Mouse (Mus musculus) forebrain, embryonic 12.5 days (tissue): ENCODE measurements around the gene Rps26. TPM values are rescaled to one million over a fixed set of nuclear protein-coding genes. Genes with fewer than 3 reads are reported as not detected.
"Not testable (repeated sequence)": the region's sequence is repeated elsewhere in the genome, so short reads cannot be mapped to it uniquely, and the experiment has no call there.

Source experiments
- ATAC-seq: fragments of 200-750 bp; cut with Nextera tagmentation; 2 replicates; pipeline ENCODE4 v1.8.0; 2017; ENCODE audit warnings: moderate TSS enrichment; ENCODE audit not compliant: low FRiP score
- H3K27ac ChIP-seq: fragments of 300-500 bp; sonication (generic); 2 replicates; pipeline ENCODE4 v1.5.1; 2016; ENCODE audit warnings: mild to moderate bottlenecking
- H3K27me3 ChIP-seq: fragments of 300-500 bp; sonication (generic); 2 replicates; pipeline ENCODE4 v1.6.1; 2016; ENCODE audit warnings: mild to moderate bottlenecking
- H3K36me3 ChIP-seq: fragments of 300-500 bp; sonication (generic); replicated peaks from 2 replicates; pipeline ENCODE4 v1.6.1; 2016; ENCODE audit warnings: mild to moderate bottlenecking
- H3K4me1 ChIP-seq: fragments of 300-500 bp; sonication (generic); 2 replicates; pipeline ENCODE4 v1.6.1; 2016
- H3K4me2 ChIP-seq: fragments of 300-500 bp; sonication (generic); 2 replicates; pipeline ENCODE4 v1.6.1; 2016; ENCODE audit warnings: mild to moderate bottlenecking, moderate library complexity
- H3K4me3 ChIP-seq: fragments of 300-500 bp; sonication (generic); replicated peaks from 2 replicates; pipeline ENCODE4 v1.5.1; 2016; ENCODE audit warnings: mild to moderate bottlenecking
- H3K9ac ChIP-seq: fragments of 300-500 bp; sonication (generic); 2 replicates; pipeline ENCODE4 v1.6.1; 2016; ENCODE audit warnings: mild to moderate bottlenecking
- H3K9me3 ChIP-seq: fragments of 300-500 bp; sonication (generic); 2 replicates; pipeline ENCODE4 v1.6.1; 2016
- WGBS: fragments of 180-500 bp; shearing (Covaris S2); methylation state at CpG from one replicate; pipeline ENCODE4 v1.1.7; 2016; 5-methylcytosine and 5-hydroxymethylcytosine counted together
- polyA plus RNA-seq: library from polyadenylated mRNA; unstranded; fragments of >200 nt; fragmentation: Nextera tagmentation; extraction: Ambion mirVana; gene quantifications from 2 replicates; pipeline ENCODE4 v1.2.1, GENCODE M21; 2016

Rps26 gene
- polyA plus RNA-seq, 1 experiment from 2014 or later, result 501 TPM

DNA sequence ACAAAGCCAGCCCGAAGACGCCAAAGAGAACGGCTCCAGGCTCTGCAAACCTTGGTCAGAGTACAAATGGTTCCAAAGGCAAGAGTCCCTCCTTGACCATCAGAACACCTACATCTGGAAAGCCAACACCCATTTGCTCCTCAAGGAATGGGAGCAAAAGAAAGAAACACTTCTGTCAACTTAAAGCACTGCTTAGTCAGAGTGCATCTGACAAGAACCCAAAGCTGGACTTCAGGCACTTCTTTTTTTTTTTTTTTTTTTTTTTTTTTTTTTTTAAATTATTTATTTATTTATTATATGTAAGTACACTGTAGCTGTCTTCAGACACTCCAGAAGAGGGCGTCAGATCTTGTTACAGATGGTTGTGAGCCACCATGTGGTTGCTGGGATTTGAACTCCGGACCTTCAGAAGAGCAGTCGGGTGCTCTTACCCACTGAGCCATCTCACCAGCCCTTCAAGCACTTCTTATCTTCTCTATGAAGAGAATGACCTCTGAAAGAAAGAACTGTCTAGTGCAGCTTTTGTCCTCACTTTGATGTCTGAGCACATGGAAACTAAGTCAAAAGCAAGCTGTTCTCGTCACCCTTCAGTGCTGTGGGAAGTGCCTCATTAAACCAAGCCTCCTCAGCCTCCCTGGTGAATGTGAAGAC, 10.6 kb downstream of the Rps26 start:
- H3K9ac ChIP-seq, H3K36me3 ChIP-seq, H3K9me3 ChIP-seq, H3K4me2 ChIP-seq, H3K4me3 ChIP-seq, ATAC-seq, H3K4me1 ChIP-seq, H3K27ac ChIP-seq, H3K27me3 ChIP-seq: not testable (repeated sequence)
- 87% methylated on average over 6 of the region's 7 CpGs for WGBS

DNA sequence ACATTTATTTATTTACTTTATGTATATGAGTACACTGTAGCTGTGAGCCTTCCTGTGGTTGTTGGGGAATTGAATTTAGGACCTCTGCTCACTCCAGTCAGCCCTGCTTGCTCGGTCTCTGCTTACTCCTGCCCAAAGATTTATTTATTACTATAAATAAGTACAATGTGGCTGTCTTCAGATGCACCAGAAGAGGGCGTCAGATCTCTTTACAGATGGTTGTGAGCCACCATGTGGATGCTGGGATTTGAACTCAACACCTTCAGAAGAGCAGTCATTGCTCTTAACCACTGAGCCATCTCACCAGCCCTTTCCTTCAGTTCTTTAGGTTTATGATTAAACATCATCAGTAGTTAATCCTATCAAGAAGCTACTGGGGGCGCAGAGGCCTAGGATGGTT, 11.6 kb downstream of the Rps26 start:
- Histone ChIP-seq H3K27ac (no peak overlapping the region), H3K9ac (no peak overlapping the region), H3K4me3 (no peak overlapping the region), H3K4me1 (no peaks in the 10 kb centered on the region), H3K9me3 (no peaks in the 10 kb centered on the region), H3K27me3 (no peaks in the 10 kb centered on the region), H3K4me2 (no peak overlapping the region), H3K36me3 (no peaks in the 10 kb centered on the region)
- no peak for ATAC-seq
- WGBS, result 57% methylated on average over 3 of the region's 3 CpGs

DNA sequence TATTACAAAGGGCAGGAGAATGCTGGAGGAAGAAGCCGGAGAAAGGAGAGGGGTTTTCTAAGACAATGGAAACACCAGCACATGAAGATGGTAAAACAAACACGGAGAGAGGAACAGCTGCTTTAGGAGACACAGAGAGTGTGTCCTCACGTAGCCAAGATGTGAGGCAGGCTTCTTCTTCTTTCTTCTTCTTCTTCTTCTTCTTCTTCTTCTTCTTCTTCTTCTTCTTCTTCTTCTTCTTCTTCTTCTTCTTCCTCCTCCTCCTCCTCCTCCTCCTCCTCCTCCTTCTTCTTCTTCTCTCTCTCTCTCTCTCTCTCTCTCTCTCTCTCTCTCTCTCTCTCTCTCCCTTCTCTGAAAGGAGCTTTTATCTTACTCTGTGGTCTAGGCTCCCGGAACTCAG, 12.7 kb downstream of the Rps26 start:
- H3K4me2 ChIP-seq, H3K4me1 ChIP-seq, H3K36me3 ChIP-seq, H3K27ac ChIP-seq, H3K4me3 ChIP-seq, ATAC-seq, H3K9ac ChIP-seq, H3K9me3 ChIP-seq, H3K27me3 ChIP-seq: not testable (repeated sequence)
- WGBS, result 66% methylated on average over 4 of the region's 4 CpGs

DNA sequence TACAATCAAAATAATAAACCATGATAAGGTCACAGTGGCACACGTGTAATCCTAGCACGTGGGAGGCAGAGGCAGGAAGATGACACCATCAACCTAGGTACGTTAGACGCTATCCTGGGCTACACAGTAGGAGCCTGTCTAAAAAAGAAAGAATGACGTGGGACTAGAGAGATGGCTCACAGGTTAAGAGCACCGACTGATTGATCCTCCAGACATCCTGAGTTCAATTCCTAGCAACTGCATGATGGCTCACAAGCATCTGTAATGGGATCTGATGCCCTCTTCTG, 13.4 kb downstream of the Rps26 start:
- Histone ChIP-seq H3K36me3 (no peaks in the 10 kb centered on the region), H3K4me3 (no peak overlapping the region), H3K4me1 (no peaks in the 10 kb centered on the region), H3K27me3 (no peaks in the 10 kb centered on the region), H3K4me2 (peak overlapping the region; percentile 38), H3K27ac (no peak overlapping the region), H3K9ac (no peak overlapping the region), H3K9me3 (no peaks in the 10 kb centered on the region)
- ATAC-seq, result no peak
- 43% methylated on average over 6 of the region's 6 CpGs for WGBS

DNA sequence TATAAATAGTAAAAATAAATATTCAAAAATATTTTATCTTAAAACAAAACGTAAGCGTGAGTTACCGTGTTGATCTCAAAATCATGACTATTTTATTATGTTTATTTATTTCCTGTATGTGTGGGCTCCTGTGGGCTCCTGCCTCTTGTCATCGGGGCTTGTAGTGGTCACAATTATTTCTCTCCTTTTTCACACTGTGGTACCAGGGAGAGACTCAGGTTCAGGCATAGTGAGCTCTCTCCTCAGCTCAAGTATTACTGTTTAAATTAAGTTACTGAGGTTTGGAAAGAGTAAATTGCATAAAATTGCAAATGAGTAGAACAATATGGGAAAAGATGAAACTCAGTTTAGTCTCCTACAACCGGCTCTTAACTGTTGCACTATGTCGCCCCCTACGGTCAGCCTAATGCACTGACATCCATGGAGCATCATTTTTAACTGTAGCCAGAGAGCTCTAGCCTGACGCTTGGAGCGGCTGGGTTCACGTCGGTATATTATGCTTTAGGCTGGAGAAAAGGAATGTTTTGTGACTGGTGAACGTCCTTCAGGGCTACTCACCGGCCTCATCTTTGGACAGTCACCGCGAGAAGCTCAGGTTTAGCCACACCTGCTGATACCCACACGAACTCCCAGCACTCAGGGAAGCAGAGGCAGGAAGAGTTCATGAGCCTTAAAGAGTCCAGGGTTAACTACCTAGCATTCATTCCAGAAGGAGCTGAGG, 14.0 kb downstream of the Rps26 start:
- no peak overlapping the region for H3K4me3 ChIP-seq
- no peaks in the 10 kb centered on the region for H3K36me3 ChIP-seq

DNA sequence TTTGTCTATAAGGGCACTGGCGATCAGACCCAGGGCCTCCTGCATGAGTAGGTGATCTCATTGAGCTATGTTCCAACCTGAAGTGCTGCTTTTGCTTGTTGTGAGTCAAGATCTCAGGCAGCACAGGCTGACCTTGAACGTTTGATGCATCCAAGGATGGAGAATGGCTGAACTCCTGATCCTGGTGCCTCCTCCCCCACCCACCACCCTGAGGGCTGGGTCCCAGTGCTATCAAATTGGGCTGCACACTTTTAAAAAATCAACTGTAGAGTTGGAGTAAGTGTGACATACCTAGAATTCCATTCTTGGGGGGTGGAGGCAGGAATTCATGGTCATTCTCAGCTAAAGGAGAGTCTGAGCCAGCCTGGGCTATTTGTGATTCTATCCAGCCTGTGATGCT, 20.1 kb downstream of the Rps26 start:
- Histone ChIP-seq H3K27me3 (no peaks in the 10 kb centered on the region), H3K4me1 (no peaks in the 10 kb centered on the region), H3K36me3 (no peaks in the 10 kb centered on the region), H3K9me3 (no peaks in the 10 kb centered on the region), H3K9ac (no peak overlapping the region), H3K4me2 (no peak overlapping the region), H3K4me3 (no peak overlapping the region), H3K27ac (no peak overlapping the region)
- WGBS, result 39% methylated on average over 2 of the region's 2 CpGs
- no peak for ATAC-seq

More for the DNA sequence above, 14.0 kb downstream of the Rps26 start:
- Histone ChIP-seq H3K9ac (no peak overlapping the region), H3K4me2 (peak overlapping the region; percentile 38), H3K9me3 (no peaks in the 10 kb centered on the region), H3K27me3 (no peaks in the 10 kb centered on the region), H3K4me1 (no peaks in the 10 kb centered on the region), H3K27ac (no peak overlapping the region)
- 16% methylated on average over 16 of the region's 16 CpGs for WGBS
- ATAC-seq, result no peak

DNA sequence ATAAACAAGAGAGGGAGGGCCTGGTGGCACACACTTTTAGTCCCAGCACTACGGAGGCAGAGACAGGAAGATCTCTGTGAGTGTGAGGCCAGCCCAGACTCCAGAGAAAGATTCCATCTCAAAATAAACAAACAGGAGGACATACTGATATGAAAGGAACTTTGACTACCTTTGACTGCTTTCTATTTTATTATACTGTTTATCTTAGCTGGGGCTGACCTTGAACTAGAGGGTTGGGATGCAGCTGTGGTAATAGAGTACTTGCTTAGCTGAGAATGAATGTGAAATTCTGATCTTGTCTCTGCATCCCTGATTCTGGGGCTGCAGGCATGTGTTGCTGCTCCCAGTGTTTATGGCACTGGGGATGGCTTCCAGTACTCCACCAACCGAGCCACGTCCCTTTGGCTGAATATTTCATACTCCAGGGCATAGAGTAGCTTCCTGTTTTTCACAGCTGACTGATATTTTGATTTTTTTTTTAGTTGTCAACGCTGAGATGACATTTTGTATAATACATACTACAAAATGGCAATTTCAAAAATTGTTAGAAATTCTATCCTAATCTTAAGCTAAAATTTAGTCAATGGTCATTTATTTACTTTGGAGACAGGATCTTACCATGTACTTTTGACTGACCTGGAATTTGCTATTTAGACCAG, 23.9 kb downstream of the Rps26 start:
- H3K27ac ChIP-seq, result no peak overlapping the region
- WGBS, result 92% methylated on average over 4 of the region's 4 CpGs
- no peak overlapping the region for H3K4me2 ChIP-seq
- H3K27me3 ChIP-seq, result no peaks in the 10 kb centered on the region
- no peak overlapping the region for H3K4me3 ChIP-seq
- no peaks in the 10 kb centered on the region for H3K36me3 ChIP-seq
- no peaks in the 10 kb centered on the region for H3K9me3 ChIP-seq
- H3K4me1 ChIP-seq, result no peaks in the 10 kb centered on the region
- ATAC-seq, result no peak
- H3K9ac ChIP-seq, result no peak overlapping the region

DNA sequence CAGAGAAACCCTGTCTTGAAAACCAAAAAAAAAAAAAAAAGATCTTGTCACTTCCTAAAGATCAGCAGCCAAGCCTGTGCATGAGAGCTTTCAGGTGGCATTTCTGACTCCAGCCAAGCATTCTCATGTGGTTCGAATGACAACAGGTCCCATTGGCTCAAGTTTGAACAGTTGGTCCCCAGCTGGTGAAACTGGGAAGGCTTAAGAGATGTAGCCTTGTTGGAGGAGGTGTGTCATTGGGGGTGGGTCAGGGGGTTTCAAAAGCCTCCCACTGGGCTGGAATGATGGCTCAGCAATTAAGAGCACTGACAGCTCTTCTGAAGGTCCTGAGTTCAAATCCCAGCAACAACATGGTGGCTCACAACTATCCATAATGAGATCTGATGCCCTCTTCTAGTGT, 25.0 kb downstream of the Rps26 start:
- Histone ChIP-seq H3K9ac (no peak overlapping the region), H3K4me3 (no peak overlapping the region), H3K27ac (no peak overlapping the region), H3K4me1 (no peaks in the 10 kb centered on the region), H3K27me3 (no peaks in the 10 kb centered on the region), H3K9me3 (no peaks in the 10 kb centered on the region), H3K36me3 (no peaks in the 10 kb centered on the region), H3K4me2 (no peak overlapping the region)
- ATAC-seq, result no peak
- WGBS, result 78% methylated on average over 1 of the region's 1 CpGs

DNA sequence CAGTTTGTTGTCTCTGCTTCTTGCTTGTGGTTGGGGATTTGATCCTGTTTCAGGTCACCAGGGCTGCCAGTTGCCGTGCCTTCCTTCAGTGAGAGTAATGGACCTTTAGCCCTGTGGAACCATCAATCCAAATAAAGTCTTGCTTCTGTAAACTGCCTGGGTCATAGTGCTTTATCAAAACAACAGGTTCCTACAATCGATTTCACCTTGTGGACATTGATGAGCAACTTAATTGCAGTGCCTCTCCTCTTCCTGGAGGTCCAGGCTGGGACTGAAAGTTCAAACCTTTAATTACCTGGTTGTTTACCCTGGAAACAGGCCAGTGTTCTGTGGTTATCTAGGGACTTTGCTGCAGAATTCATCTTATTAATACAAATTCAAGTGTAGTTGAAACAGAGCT, 28.1 kb downstream of the Rps26 start:
- H3K4me2 ChIP-seq, result no peak overlapping the region
- ATAC-seq, result no peak
- H3K27me3 ChIP-seq, result peaks cover 9% of the 10 kb centered on the region
- no peak overlapping the region for H3K9ac ChIP-seq
- H3K4me1 ChIP-seq, result no peaks in the 10 kb centered on the region
- no peak overlapping the region for H3K4me3 ChIP-seq
- H3K36me3 ChIP-seq, result no peaks in the 10 kb centered on the region
- no peak overlapping the region for H3K27ac ChIP-seq
- H3K9me3 ChIP-seq, result no peaks in the 10 kb centered on the region
- WGBS, result 77% methylated on average over 2 of the region's 2 CpGs

DNA sequence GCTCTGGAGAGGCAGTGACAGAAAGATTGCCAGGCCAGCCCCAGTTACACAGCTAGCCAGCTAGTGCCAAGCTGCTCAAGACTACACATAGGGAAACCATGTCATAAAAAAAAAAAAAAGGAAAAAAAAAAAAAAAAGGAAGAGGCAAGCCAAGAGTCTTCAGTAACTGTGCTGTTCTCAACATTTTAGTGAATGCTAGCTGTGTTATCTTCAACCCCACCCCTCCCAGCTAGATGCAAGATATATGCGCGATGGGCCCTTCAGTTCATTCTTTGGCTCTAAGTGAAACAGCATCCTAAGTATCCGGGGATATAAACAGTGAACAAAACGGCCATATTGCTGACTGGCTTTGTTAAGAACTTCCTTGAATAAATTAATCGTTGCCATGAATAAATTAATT, 33.8 kb downstream of the Rps26 start:
- Histone ChIP-seq H3K9me3 (no peaks in the 10 kb centered on the region), H3K27me3 (peaks cover 35% of the 10 kb centered on the region), H3K27ac (no peak overlapping the region), H3K4me1 (peaks cover 17% of the 10 kb centered on the region), H3K4me3 (no peak overlapping the region), H3K4me2 (no peak overlapping the region), H3K36me3 (no peaks in the 10 kb centered on the region), H3K9ac (no peak overlapping the region)
- ATAC-seq, result no peak
- WGBS, result 78% methylated on average over 5 of the region's 5 CpGs

DNA sequence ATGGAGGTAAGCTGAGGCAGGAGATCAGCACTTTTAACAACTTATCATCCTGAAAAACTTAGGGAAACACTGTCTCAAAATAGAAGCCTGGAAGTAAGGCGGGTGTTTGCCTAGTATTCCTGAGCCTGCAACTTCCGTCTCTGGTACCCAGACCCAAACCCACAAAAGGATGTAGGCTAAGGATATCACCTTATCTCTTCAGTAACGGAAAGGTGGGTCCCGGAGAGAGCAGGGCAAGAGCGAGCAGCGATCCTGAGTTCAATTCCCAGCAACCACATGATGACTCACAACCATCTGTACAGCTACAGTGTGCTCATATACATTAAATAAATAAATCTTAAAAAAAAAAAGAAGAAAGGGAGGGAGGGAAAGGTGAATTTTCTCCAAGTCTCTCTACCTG, 35.1 kb downstream of the Rps26 start:
- Histone ChIP-seq H3K36me3 (no peaks in the 10 kb centered on the region), H3K9me3 (no peaks in the 10 kb centered on the region), H3K27ac (no peak overlapping the region), H3K4me3 (no peak overlapping the region), H3K27me3 (peaks cover 49% of the 10 kb centered on the region), H3K4me1 (peaks cover 17% of the 10 kb centered on the region), H3K9ac (no peak overlapping the region), H3K4me2 (no peak overlapping the region)
- no peak for ATAC-seq
- WGBS, result 94% methylated on average over 6 of the region's 6 CpGs

DNA sequence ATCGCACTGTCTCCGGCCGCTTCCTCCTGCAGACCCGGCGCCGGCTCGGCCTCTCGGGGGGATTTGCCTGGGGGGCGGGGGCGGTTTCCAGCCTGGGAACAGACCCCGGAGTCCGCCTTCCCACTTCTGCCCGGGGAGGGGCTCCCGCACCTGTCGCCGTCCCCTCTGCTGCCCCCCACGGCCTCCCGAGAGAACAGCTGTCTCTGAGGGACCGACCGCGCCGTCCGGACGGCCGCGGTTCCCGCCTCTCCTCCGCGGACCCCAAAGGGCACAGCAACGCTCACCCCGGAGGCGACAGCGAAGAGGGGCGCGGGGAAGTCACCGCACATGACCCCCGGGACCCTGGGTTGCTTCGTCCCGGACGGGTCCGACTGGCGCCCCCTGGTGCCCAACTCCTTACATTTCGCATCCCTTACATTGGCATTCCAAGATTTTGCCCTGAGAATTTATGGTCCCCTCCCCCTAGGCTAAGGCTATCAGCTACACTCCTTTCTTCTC, 36.3 kb downstream of the Rps26 start:
- H3K9ac ChIP-seq, result peak overlapping the region; percentile 64
- H3K4me1 ChIP-seq, result peaks cover 17% of the 10 kb centered on the region
- H3K9me3 ChIP-seq, result no peaks in the 10 kb centered on the region
- 0 out of 2 replicates have a peak overlapping the region, but pooled peaks have one; percentile 19 for H3K27ac ChIP-seq
- H3K36me3 ChIP-seq, result no peaks in the 10 kb centered on the region
- H3K4me3 ChIP-seq, result peak overlapping the region; percentile 67
- peaks cover 61% of the 10 kb centered on the region for H3K27me3 ChIP-seq
- ATAC-seq, result peak; percentile 64
- H3K4me2 ChIP-seq, result peak overlapping the region; percentile 98
- 0% methylated on average over 43 of the region's 43 CpGs for WGBS
